Mouse (Mus musculus) left cerebral cortex, adult 9 months (tissue): ENCODE data around the gene Trim62.
A peak's percentile ranks its signal among the peaks of the same experiment; 100 is the strongest.

Source experiments
- DNase-seq, 2 experiments: peaks; one replicate each; pipeline ENCODE4 v3.0.0; 2022; ENCODE audit warnings: low spot score in 2 of 2

Trim62 gene

DNA sequence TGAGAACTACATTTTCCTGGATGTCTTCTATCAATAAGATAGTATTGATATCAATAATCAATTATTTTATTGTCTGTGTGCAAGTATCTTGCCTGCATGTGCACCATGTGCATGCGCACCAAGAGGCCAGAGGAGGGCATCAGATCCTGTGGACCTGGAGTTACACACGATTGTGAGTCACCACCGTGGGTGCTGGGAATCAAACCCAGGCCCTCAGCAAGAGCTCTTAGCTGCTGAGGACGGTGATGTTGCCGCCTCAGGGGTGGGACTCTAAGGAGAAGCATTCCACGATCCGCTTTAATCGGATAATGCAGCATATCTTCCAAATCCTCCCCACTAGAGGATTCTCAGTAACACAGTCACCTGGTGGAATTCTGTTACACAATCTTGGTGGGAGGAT, 2.2 kb downstream of the Trim62 start:
- DNase-seq = no peak

DNA sequence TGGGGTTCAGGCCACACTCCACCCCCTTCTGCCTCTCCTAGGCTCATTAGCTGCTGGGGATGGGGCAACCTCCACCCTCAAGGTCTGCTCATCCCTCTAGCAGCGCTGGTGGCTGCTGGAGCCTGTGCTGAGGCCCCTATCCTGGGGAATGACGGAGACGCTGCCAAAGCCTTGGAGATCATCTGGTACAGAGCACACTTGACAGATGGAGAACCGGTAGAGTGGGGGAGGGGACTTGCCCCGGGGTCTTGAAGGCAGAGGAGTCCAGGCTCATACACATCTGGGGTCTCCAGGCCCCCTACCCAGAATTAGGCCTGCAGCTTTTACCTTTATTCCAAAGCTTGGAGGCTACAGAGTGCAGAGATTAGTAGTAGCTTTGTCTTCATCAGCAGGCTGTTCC, 3.2 kb downstream of the Trim62 start:
- DNase-seq = no peak

DNA sequence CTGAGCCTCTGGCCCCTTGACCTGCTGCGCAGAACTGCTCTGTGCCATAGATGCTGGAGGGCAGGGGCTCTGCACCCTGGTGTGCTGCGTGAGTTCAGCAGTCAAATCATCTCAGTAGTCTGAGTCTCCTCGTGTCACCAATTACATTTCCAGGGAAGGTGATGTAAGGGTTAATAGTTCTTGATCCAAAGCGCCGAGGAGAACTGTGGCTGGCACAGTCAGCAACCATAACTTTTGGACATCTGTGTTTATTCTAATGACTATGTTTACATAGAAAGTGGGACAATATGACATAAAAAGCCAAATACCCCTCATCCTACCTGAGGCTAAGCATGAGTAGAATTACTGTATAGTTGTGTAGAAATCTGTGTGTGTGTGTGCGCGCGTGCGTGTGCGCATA, 3.6 kb downstream of the Trim62 start:
- DNase-seq = no peak

DNA sequence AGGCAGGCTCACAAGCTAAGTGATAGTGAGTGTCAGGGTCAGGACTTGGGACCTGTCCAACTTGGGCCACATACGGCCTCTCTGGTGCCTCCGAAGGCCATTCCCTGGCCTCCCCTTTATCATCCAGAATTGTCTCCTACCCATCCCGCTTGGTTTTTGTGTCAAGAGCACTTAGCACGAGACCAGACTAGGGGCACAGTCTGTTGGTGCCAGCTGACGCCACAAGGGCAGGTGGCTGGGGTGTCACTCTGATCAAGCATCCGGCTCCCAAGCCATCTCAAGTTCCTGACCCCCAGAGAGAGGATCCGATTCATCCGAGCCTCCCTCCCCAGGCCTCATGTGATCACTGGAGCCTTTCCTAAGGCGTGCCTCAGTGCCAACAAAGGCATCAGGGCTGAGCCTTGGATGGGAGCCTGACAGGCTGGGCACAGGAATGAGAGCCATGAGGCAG, 4.3 kb downstream of the Trim62 start:
- DNase-seq = no peak

DNA sequence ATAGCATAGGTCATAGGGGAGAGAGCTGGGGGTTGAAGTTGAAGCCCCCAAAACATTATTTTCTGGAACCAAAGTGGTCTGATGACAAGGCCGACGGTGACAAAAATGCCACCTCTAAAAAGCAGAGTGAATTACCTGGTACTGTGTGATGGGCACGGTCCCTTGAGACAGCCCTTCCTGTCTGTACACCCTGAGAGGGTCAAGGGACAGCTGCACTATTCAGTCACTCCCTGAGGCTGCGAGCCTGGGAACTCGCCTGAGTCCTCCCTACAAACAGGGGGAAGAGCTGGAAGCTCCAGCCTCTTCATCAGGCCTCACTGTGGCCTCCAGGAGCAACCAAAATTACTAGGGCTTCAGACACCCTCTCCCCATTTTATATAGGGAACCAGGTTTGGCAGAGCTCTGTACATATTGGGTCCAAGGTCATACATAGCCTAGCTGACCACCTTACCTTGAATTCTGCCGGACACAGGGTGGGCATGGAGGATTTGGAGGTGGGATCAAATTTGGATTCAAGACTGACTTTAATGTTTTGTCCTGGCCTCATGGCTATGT, 5.1 kb downstream of the Trim62 start:
- no peak for DNase-seq

DNA sequence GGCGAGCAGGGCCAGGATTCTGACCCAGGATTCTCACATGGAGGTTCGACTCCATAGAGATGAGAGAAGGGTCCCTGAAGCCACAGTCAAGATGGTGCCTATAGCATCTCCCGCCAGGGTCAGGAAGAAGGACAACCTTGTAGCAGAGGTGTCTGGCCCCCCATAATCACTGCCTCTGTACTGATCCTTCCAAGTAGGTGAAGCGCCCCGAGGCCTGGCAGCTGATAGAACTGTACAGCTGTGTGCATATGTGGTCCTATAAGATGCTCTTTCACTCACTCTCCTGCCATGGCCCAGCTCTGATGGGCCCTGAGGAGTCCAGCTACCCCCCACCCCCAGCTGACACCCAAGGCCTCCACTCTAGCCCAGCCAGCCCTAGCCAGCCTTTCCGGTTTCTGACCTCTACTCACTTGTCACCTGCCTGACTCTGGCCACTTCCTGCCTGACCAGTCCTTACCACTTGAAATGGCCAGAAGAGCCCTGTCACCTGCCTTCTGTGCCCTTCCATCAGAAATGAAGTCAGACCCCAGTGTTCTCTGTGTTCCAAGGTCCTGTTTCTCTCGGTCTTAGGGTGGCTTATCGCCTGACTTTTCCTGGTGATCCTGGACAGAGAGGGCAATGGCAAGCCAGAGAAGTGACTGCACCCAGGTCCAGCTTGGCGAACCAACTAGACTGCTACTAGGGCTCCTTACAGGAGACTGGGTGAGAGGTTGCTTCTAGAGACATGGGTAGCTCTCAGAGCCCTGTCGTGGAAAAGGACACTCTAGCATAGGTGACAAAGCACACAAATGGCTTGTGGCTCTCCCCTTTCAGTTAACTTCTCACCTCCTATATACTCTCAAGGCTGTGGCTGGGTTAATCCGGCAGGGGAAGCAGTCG, 6.6 kb downstream of the Trim62 start:
- DNase-seq = no peak

DNA sequence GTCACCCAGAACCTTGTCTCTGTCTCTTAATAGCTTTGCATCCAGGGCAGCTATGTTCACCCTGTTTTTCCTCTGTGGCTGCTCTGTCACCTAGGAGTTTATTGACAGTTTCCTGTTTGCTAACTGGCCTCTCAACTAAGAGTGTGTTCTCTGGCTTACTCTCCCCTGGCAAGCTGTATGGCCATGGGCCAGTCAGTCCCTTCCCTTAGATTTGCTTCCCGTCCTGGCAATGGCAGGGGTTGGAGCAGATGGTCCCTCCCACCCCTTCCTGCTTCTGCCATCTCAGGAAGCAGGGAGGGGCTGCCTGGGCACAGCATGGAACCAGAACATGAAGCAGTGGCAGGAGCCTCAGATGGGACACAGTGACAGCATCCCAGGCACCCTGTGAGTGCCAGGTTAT, 7.8 kb downstream of the Trim62 start:
- DNase-seq = peak in 1 of 2 experiments; percentile 66

DNA sequence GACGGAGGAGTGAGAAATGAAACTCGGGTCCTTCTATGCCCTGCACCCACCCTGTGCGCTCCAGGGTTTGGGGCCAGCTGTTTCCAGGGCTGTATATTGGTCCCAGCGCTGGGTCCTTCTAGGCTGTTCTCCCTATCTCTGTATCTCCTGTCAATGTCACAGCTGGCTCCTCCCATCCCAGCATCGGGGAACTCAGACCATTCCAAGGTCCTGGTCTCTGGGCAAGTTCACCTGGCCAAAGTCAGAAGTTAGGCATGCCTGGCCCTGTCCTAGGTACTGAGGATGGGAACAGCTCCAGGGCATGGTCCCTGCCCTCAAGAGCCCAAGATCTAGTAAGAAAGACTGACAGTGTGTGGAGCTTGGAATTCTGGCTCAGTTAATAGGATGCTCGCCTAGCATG, 8.4 kb downstream of the Trim62 start:
- no peak for DNase-seq

DNA sequence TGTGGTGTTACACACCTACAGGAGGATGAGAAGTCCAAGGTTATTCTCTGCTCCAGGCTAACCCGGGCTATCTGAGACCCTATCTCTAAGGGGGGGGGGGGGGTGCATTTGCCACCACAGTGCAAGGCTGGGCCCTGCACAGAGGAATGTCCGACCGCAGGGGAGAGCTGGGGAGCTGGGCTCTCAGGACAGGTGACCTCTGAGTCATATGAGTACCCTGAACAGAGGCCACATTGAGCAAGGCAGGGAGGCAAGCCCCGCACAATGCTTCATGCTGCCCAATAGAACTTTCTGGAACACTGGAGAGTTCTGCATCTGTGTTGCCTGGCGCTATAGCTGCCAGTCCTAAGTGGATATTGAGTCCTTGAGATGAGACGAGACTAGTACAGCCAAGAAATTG, 8.8 kb downstream of the Trim62 start:
- DNase-seq = no peak

DNA sequence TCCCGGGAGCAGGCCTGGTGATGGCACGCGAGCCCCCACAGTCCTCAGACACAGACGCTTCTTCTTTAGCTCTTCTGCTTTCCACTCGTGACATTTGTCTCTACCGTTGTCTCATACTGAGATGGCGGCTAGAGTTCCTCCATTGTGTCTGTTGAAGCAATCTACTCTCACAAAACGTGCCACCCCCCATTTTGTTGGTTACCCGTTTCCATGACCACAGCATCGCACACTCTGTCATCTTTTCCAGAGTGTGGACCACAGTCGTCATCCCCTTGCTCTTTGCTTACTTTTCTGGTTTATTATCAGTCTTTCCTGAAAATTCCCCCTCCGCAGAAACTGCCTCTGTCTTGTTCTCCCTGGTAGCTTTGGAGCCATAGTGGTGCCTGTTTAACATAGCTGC, 10.7 kb downstream of the Trim62 start:
- DNase-seq = no peak

DNA sequence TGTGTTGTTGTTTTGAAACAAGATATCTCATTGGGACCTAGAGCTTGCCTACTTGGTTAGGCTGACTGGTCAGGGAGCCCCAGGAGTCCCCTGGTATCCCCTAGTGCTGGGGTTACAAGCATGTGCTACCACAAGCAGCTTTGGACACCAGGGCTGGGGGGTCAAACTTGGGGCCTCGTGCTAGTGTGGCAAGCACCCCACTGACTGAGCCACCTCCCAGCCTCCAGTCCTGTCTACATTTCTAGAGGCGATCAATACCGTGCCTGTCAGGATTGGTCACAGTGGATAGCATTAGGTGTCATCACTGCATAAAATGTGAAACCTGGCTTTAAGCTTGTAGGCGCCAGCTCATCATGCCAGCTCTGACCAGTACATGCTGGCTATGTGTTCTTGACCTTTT, 12.5 kb downstream of the Trim62 start:
- DNase-seq = no peak

DNA sequence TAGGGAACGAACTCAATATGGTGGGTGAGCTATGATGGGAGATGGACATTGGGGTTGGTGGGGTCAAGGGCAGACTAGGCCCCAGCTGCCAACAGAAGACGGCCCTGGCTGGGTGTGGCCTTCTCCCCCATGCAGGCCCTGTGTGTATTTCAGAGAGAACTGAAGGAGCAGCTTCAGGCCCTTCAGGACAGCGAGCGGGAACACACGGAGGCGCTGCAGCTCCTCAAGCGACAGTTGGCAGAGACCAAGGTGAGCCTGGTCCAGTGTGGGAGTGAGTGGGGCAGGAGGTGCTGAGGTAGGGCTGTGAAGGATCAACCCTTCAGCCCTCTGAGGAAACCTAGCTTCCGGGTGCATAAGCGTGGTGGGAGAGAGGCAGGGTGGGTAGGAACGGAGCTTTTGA, 13.3 kb downstream of the Trim62 start:
- no peak for DNase-seq

DNA sequence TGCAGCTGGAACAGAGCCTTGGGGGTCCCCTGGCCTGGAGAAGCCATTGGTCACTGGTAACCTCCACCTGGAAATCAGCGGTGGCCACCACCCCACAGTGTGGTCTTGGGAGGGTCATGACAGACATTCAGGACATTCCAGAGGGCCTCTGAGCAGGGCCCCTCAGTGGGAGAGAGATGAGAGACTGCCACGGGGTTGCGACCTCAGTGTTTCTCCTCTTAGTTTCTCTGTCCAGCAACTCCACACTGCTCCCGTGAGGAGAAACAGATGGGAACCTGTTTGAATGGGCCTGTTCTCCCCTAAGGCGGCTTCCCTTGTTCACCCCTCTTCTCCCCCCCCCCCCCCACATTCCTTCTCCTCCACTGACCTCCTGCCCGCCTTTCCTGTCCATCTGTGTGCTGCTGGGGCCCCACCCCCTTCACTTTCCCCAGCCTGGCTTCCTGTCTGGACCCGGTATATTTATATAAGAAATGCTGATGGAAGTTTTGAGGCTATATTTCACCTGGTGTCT, 14.6 kb downstream of the Trim62 start:
- no peak for DNase-seq

DNA sequence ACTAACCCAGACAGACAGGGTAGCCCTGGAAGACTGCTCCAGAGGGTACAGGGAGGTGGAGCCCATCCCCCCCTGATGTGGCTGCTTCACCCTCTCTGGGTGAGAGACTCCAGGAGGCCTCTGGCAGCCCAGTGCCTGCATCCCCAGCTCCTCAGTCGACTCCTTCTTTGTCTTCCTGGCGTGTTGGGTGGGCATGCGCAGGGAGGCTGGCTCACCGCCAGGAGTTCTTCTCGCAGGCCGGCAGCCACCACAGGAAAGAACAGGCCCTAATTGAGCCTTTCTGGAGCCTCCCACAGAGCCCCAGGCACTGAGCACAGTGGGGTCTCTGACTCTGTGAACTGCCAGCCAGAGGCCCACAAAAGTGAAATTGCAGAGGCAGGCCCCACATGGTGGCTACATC, 16.0 kb downstream of the Trim62 start:
- DNase-seq = peak; percentile 64 to 73

DNA sequence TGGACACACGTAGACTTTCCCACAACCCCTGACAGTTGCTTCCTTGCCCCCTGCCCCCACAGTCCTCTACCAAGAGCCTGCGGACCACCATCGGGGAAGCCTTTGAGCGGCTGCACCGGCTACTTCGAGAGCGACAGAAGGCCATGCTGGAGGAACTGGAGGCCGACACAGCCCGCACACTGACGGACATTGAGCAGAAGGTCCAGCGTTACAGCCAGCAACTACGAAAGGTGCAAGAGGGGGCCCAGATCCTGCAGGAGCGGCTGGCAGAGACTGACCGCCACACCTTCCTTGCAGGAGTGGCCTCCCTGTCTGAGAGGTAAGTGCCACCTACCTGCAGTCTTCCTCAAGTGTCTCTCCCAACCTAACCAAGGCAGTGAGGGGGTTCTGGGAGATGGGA, 17.1 kb downstream of the Trim62 start:
- DNase-seq = no peak

DNA sequence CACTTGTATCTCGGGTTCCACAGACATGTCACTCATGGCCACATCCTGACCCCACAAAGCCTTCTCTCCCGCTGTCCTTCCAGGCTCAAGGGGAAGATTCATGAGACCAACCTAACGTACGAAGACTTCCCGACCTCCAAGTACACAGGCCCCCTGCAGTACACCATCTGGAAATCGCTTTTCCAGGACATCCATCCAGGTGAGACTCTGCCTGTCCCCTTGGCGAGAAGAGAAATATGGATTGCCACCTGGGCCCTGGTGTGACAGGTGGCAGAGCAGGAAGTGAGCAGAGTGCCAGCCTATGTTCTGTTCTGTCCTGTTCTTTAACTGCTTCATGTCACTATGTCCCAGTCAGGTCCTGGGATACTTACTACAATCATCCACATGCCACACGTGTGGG, 19.0 kb downstream of the Trim62 start:
- DNase-seq = no peak

DNA sequence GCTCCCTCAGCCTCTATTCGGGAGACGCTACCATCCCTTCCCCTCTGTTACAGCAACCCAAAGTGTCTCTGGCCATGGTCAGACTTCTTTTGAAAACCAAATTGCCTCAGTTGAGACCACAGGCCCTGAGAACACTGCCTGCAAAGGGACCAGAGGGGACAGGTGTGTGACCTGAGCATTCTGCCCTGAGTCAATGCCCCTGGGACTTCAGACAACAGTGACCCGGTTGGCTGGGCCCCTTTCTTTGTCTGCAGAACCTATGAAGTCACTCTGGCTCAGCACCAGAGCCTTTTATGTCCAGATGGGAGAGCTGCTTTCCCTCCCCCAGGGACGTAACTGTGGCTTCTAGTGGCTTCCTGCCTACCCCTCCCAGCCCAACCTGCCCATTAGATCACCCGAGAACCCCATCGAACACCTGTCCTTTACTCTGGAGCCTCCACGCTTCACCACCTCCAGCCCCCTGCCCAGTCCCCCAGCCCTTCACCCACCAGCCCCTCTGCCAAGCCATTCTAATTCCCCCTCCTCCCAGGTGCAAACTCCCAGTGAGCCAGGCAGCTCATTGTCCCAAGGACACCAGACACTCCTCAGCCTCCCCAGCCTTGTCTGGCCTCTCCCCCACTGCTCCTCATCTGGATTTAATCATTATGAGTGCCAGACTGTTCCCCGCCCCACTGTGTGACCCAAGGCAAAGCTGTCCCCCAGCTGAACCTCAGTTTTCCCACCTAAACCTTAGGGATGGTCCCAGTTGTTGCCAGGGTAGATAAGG, 20.8 kb downstream of the Trim62 start:
- DNase-seq = no peak

DNA sequence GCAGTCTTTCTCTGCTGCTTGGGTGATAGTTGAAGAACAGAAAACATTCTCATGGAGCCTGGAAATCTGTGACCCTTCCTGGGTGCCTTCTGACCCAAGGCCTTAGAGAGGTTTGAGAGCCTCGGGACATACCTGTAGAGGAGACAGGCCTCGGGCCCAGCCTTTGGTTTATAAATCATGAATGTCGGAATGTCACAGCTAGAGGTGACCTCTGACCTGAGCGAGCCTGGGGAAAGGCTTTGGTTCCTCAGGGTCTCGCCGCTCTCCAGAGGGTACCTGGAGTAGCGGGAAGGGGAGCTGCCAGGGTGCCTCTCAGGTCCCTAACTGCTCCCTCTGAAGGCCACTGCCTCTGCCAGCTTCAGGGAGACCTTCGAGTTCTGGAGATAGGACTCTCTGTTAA, 21.9 kb downstream of the Trim62 start:
- no peak for DNase-seq

DNA sequence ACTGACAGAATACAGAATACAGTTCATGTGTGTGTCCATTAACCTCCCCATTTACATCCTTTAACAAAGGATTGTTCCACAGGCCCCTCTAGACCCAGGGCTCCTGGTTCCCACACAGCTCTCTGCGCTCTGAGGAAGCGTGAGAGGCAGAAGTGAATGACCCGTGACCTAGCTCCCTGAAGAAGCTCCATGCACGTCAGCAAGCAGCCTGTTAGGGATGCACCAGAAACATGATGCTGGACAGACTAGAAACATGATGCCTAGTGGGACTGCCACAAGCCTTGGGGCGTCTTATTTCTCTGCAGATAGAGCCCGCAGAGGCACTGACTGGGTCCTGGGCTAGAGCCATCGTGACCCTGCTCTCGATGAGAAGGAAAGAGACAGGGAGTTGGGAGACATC, 23.4 kb downstream of the Trim62 start:
- DNase-seq = no peak

DNA sequence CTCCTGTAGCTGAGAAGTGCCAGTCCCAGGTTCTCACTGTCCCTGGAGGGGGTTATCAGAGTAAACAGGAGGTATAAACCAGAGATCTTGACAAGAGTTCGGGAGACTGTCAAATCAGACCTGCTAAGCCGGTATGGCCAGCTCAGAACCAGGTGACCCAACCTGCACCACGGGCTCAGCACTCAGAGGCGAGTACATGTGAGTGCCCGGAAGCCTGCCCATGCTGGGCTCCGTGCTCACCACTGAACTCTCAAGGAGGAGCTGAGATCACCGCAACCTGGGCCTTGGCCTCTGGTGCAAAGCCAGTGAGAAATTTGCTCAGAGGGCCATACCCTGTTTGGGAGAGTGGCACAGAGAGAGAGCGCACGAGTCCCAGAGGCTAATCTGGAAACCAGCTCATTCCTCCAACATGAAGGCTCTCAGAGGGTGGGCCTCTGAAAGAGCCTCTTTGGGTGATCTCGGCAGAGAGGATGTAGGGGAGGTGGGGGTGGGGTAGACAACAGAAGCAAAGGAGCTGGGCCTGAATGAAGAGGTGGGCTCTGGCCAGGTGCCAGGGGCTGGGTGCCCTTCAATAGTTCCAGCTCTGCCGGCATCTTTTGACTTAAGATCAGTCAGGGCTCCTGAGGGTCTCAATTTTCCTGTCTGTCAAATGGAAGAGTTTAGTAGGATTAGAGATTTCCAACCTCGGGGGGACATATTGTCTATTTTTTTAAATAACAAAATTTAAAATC, 24.0 kb downstream of the Trim62 start:
- DNase-seq = no peak

DNA sequence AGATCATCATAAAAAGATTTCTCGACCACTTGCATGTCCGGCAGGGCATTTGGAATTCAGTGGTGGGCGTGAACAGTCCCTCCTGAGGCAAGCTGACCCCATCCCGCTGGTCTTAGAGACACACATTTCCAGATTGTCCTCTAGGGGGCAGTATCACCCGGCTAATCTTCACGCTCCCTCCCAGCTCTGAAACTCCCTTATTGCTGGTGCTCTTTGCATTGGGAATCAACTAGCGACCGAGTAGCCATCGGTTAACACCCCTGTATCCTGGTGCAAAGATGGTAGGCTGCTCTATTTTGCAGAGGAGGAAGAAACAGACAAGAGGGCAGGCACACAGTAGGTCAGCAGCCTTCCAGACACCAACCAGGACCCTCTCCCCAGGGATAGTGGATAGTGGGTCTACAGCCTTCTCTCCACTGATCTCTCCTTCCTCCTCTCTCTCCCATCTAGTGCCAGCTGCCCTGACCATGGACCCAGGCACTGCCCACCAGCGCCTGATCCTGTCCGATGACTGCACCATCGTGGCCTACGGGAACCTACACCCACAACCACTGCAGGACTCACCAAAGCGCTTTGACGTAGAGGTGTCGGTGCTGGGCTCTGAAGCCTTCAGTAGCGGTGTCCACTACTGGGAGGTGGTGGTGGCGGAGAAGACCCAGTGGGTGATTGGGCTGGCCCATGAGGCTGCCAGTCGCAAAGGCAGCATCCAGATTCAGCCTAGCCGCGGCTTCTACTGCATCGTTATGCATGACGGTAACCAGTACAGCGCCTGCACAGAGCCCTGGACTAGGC, 25.4 kb downstream of the Trim62 start:
- peak in 1 of 2 experiments; percentile 42 for DNase-seq
